Mouse (Mus musculus) intestine, postnatal 0 days (tissue): ENCODE measurements at regions not wholly inside any gene's neighbourhood (a gene's known extent, or its start where the extent isn't known, plus 50 kb on each side); places are given as distances from the start of the nearest gene placed in this dataset.

Source experiments
- ATAC-seq: fragments of 200-750 bp; cut with Nextera tagmentation; 2 replicates; pipeline ENCODE4 v1.8.0; 2017; ENCODE audit warnings: mild to moderate bottlenecking, moderate TSS enrichment, moderate library complexity
- H3K27ac ChIP-seq: fragments of 300-500 bp; sonication (generic); 2 replicates; pipeline ENCODE4 v1.5.1; 2014; ENCODE audit warnings: mild to moderate bottlenecking, low read depth, low read length, moderate library complexity
- H3K27me3 ChIP-seq: fragments of 300-500 bp; sonication (generic); replicated peaks from 2 replicates; pipeline ENCODE4 v1.6.1; 2014; ENCODE audit warnings: low read length, mixed read lengths; ENCODE audit not compliant: control insufficient read depth, insufficient read depth
- H3K36me3 ChIP-seq: fragments of 300-500 bp; sonication (generic); 2 replicates; pipeline ENCODE4 v1.6.1; 2014; ENCODE audit warnings: mild to moderate bottlenecking, moderate library complexity; ENCODE audit not compliant: control insufficient read depth, insufficient read depth
- H3K4me1 ChIP-seq: fragments of 300-500 bp; sonication (generic); replicated peaks from 2 replicates; pipeline ENCODE4 v1.6.1; 2014; ENCODE audit warnings: antibody characterized with exemption, low read length, mixed read lengths; ENCODE audit not compliant: control insufficient read depth, insufficient read depth
- H3K4me2 ChIP-seq: fragments of 300-500 bp; sonication (generic); replicated peaks from 2 replicates; pipeline ENCODE4 v1.6.1; 2014; ENCODE audit warnings: low read depth, mild to moderate bottlenecking, moderate library complexity
- H3K4me3 ChIP-seq: fragments of 300-500 bp; sonication (generic); 2 replicates; pipeline ENCODE4 v1.5.1; 2014; ENCODE audit warnings: low read depth, low read length
- H3K9ac ChIP-seq: fragments of 300-500 bp; sonication (generic); 2 replicates; pipeline ENCODE4 v1.6.1; 2014; ENCODE audit warnings: mild to moderate bottlenecking, low read depth, low read length
- H3K9me3 ChIP-seq: fragments of 300-500 bp; sonication (generic); 2 replicates; pipeline ENCODE4 v1.6.1; 2016; ENCODE audit warnings: mixed run types; ENCODE audit not compliant: control insufficient read depth
- CTCF ChIP-seq: sonication (generic); IDR thresholded peaks from 2 replicates; pipeline ENCODE4 v1.5.1; 2016; ENCODE audit warnings: low read depth, mild to moderate bottlenecking, control low read depth, antibody characterized with exemption, moderate library complexity
- WGBS: fragments of 180-500 bp; shearing (Covaris S2); extraction: QIAGEN DNeasy Blood & Tissue Kit; methylation state at CpG from one replicate; pipeline ENCODE4 v1.1.7; 2014; 5-methylcytosine and 5-hydroxymethylcytosine counted together

DNA sequence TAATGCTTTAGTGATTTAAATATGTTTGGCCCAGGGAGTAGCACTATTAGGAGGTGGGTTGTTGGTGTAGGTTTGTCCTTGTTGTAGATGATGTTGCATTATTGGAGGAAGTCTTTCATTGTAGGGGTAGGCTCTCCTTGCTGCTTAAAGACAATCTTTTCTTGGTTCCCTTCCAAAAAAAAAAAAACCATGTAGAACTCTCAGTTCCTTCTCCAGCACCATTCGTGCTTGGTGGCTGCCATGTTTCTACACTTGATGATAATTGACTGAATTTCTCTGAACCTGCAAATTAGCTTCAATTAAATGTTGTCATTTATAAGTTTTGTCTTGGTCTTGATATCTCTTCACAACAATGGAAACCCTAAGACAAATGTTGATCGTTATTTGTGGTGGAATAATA, 76.0 kb upstream of the St8sia4 start:
- Histone ChIP-seq H3K9ac (no peak overlapping the region), H3K4me1 (no peaks in the 10 kb centered on the region), H3K4me3 (no peak overlapping the region), H3K27ac (no peak overlapping the region), H3K36me3 (no peaks in the 10 kb centered on the region), H3K9me3 (no peaks in the 10 kb centered on the region), H3K27me3 (no peaks in the 10 kb centered on the region), H3K4me2 (no peak overlapping the region)
- ATAC-seq, result no peak
- WGBS, result 76% methylated on average over 2 of the region's 2 CpGs
- TF ChIP-seq CTCF, result no peak

DNA sequence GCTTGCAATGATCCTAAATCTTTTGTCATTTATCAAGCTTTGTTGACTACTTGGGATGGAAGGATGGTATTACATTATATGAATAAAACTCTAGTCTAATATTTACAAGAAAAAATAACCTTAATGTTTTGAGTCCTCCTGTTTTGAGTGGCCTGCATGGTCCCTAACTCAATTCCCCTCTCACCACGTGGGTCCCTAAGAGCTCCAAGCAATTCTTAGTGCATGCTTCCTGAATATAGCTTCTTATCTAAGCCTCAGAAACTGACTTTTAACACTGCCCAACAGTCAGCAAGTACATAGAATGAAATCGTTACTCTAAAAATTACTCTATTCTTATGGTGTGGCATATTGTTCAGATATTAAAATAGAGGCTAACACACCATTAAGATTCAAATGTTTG, 52.1 kb upstream of the St8sia4 start:
- no peaks in the 10 kb centered on the region for H3K27me3 ChIP-seq
- TF ChIP-seq CTCF, result no peak
- H3K4me2 ChIP-seq, result no peak overlapping the region
- no peaks in the 10 kb centered on the region for H3K4me1 ChIP-seq
- 68% methylated on average over 2 of the region's 2 CpGs for WGBS
- no peak overlapping the region for H3K4me3 ChIP-seq
- ATAC-seq, result no peak
- H3K9ac ChIP-seq, result no peak overlapping the region
- no peaks in the 10 kb centered on the region for H3K9me3 ChIP-seq
- no peaks in the 10 kb centered on the region for H3K36me3 ChIP-seq
- H3K27ac ChIP-seq, result no peak overlapping the region

DNA sequence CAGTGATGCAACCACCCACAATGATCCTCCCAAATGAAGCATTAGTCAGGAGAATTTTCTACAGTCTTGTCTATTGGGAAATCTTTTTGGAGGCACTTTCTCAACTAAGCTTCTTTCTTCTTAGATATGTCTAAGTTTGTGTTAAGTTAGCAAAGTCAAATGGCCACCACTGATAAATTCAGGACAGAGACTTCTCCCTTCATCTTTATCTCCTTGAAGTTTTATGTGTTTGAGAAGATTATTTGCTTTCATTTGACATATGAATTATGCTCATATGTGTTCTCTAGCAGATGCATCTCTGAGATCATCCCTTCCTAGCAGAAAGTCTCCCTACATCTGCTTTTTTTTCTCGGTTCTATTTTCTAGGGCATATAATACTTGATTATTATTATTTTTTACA, 51.4 kb upstream of the St8sia4 start:
- no peak overlapping the region for H3K4me2 ChIP-seq
- H3K27me3 ChIP-seq, result no peaks in the 10 kb centered on the region
- no peaks in the 10 kb centered on the region for H3K36me3 ChIP-seq
- no peaks in the 10 kb centered on the region for H3K4me1 ChIP-seq
- no peak for TF ChIP-seq CTCF
- H3K9ac ChIP-seq, result no peak overlapping the region
- 90% methylated on average over 1 of the region's 1 CpGs for WGBS
- H3K9me3 ChIP-seq, result no peaks in the 10 kb centered on the region
- no peak overlapping the region for H3K27ac ChIP-seq
- ATAC-seq, result no peak
- H3K4me3 ChIP-seq, result no peak overlapping the region
